Mouse (Mus musculus): ENCODE results near the gene Mrpl39.
A peak's percentile ranks its signal among the peaks of the same experiment; 100 is the strongest.

GRCm38 (mm10) chr16:84776089-84776784 is 40.7 kb upstream of the Mrpl39 start:
- TF ChIP-seq CTCF (conservative IDR thresholded peaks at IDR 0.05; ENCODE audit: insufficient read depth, insufficient read length, low read depth, low read length) (peak; percentile 43), POLR2A (IDR thresholded peaks at IDR 0.05; ENCODE audit: low read depth, low read length) (no peak)

All from kidney, adult 2 months (tissue).